Mouse (Mus musculus): Measurements from ENCODE around the gene Dao. TPM values are rescaled to one million over a fixed set of nuclear protein-coding genes. Genes with fewer than 3 reads are reported as not detected.

Dao gene
- polyA plus RNA-seq, 1 experiment: not detected

DNA sequence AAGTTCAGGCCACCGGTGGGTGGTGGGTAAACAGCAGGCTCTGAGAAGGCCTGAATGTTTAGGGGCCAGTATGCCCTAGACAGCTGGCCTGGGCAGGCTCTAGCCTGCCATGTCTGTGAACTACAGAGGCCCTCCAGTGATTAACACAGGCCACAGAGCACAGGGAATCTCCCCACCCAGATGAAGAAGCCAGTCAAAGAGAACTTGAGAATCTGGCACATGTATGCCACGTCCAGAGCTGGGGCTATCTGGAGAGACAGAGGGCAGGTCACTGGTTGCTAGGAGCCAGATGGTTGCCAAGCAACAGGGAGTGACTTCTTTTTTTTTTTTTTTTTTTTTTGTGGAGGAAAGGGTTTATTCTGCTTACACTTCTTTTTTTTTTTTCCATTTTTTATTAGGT is 68.8 kb downstream of the Dao start:
- no peak for TF ChIP-seq CTCF (IDR thresholded peaks at IDR 0.05; ENCODE audit: extremely low read depth, insufficient read depth, low read length)
- TF ChIP-seq POLR2A (IDR thresholded peaks at IDR 0.05; ENCODE audit: extremely low read depth, insufficient read depth, low read length): no peak
- Histone ChIP-seq H3K4me3 (ENCODE audit: insufficient read depth, low read length) (no peak overlapping the region), H3K4me1 (ENCODE audit: control insufficient read depth, insufficient read depth, low read length) (peaks cover 2% of the 10 kb centered on the region; the same call in 1 of the 2 replicates), H3K27ac (ENCODE audit: insufficient read depth, low read length) (no peak overlapping the region)

Other genes starting within 250 kb of the Dao start
- gene Sart3, start 231.2 kb upstream of the Dao start, polyA plus RNA-seq (2012; rRNA removed): 33.2 and 39.0 TPM in 2 replicates
- gene Iscu, start 231.0 kb upstream of the Dao start, polyA plus RNA-seq (2012; rRNA removed): 190 and 196 TPM in 2 replicates
- 25.4 and 26.0 TPM in 2 replicates for gene Tmem119, start 203.2 kb upstream of the Dao start, polyA plus RNA-seq (2012; rRNA removed)
- gene Selplg, start 171.1 kb upstream of the Dao start, polyA plus RNA-seq (2012; rRNA removed): 43.5 TPM in 2 replicates
- 66.1 and 70.5 TPM in 2 replicates for gene Coro1c, start 94.9 kb upstream of the Dao start, polyA plus RNA-seq (2012; rRNA removed)
- 9.8 and 10.3 TPM in 2 replicates for gene Ssh1, start 9.8 kb upstream of the Dao start, polyA plus RNA-seq (2012; rRNA removed)
- gene Usp30, start 61.8 kb downstream of the Dao start, polyA plus RNA-seq (2012; rRNA removed): 36.6 and 38.1 TPM in 2 replicates
- 122 and 128 TPM in 2 replicates for gene Svop, start 87.9 kb downstream of the Dao start, polyA plus RNA-seq (2012; rRNA removed)
- 8.4 and 11.5 TPM in 2 replicates for gene Alkbh2, start 124.5 kb downstream of the Dao start, polyA plus RNA-seq (2012; rRNA removed)
- gene Ung, start 126.7 kb downstream of the Dao start, polyA plus RNA-seq (2012; rRNA removed): 2.6 and 3.9 TPM in 2 replicates
- gene Acacb, start 142.8 kb downstream of the Dao start, polyA plus RNA-seq (2012; rRNA removed): 3.1 and 3.3 TPM in 2 replicates

All from cortical plate, adult 2 months (tissue).